27 mouse cellular contexts compared by ENCODE assay signal in the genomic region with DNA sequence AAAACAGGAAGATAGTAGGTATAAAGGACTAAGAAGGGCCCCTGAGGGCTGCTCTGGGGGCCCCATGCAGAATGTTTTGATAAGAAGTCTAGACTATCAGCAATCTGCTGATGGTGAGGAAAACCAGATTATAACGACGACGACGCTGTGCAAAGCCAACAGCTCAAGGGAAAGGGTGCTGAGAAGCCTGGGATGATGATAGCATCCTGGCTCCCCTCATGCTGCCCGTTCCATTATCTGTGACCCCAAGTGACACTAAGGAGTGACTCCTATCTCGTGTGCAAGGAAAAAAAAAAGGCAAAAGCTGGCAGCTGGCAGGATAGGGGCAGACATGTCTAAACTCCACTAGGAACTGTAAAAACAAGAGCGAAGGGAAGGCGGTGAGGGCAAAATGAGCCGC.
DNase-seq lines count a peak whose midpoint lies in the region; ATAC-seq and TF ChIP-seq lines count a peak whose summit lies in the region.
"Had no signal": no experiment of that assay in that cellular context is flagged by ENCODE, and none has a peak within 500 bp of the region (broad histone marks: within the 10 kb centered on the region; RNA-seq: fewer than 3 reads in every experiment).

No protein-coding gene starts in this region.

- peak overlapping the region; percentile 28 to 44; a peak in 2 of 4 replicates for H3K27ac ChIP-seq in heart, embryonic 14.5 days (replicated peaks in 1 of 2; ENCODE audit: control insufficient read depth in 1 of 2, insufficient read depth in 1 of 2, low read depth in 2 of 2, low read length in 2 of 2)
- H3K27ac ChIP-seq in heart, adult 2 months = no peak overlapping the region
- H3K27ac ChIP-seq in liver, embryonic 13.5 days = no peak overlapping the region
- no peak overlapping the region for H3K27ac ChIP-seq in liver, postnatal 0 days (ENCODE audit: low read depth)
- H3K27ac ChIP-seq in intestine, embryonic 16.5 days (ENCODE audit: low read length) = no peak overlapping the region
- H3K27ac ChIP-seq: embryonic facial prominence, embryonic 15.5 days; forebrain, embryonic 13.5 days; hindbrain, embryonic 12.5 days; kidney, embryonic 15.5 days; liver, embryonic 15.5 days; lung, embryonic 15.5 days; neural tube, embryonic 12.5 days had no signal

- 5% methylated on average over 9 of the region's 9 CpGs for WGBS in heart, embryonic 14.5 days
- 22% methylated on average over 9 of the region's 9 CpGs for WGBS in heart, adult 2 months
- 40% methylated on average over 9 of the region's 9 CpGs for WGBS in liver, embryonic 13.5 days (ENCODE audit: insufficient replicate concordance)
- 56% methylated on average over 9 of the region's 9 CpGs for WGBS in liver, postnatal 0 days (ENCODE audit: insufficient replicate concordance)
- 39% methylated on average over 9 of the region's 9 CpGs for WGBS in intestine, embryonic 16.5 days

- TF ChIP-seq POLR2A in heart, adult 2 months (IDR thresholded peaks at IDR 0.05; ENCODE audit: insufficient read depth, low read depth, low read length) = no peak

- peaks cover 11% of the 10 kb centered on the region in 2 experiments for H3K4me1 ChIP-seq in heart, embryonic 14.5 days (ENCODE audit: control insufficient read depth in 2 of 2, insufficient read depth in 2 of 2, low read length in 2 of 2)
- no peaks in the 10 kb centered on the region for H3K4me1 ChIP-seq in heart, adult 2 months (ENCODE audit: control insufficient read depth, insufficient read depth, low read length)
- H3K4me1 ChIP-seq in liver, embryonic 13.5 days (replicated peaks) = peaks cover 11% of the 10 kb centered on the region; the same call in 1 of the 2 replicates
- H3K4me1 ChIP-seq in liver, postnatal 0 days (ENCODE audit: insufficient read depth) = no peaks in the 10 kb centered on the region
- peaks cover 7% of the 10 kb centered on the region; the same call in 1 of the 2 replicates for H3K4me1 ChIP-seq in intestine, embryonic 16.5 days (ENCODE audit: control insufficient read depth, insufficient read depth, low read length)
- H3K4me1 ChIP-seq: embryonic facial prominence, embryonic 15.5 days; forebrain, embryonic 13.5 days; hindbrain, embryonic 12.5 days; kidney, embryonic 15.5 days; liver, embryonic 15.5 days; lung, embryonic 15.5 days; neural tube, embryonic 12.5 days had no signal

- ATAC-seq in heart, embryonic 14.5 days (ENCODE audit: insufficient number of reproducible peaks, insufficient read depth, low FRiP score, low read depth) = no peak
- ATAC-seq in liver, embryonic 13.5 days (ENCODE audit: low read depth) = peak; percentile 26; the same call in 1 of the 2 replicates
- ATAC-seq in liver, postnatal 0 days = no peak
- peak; percentile 56; the same call in 1 of the 2 replicates for ATAC-seq in intestine, embryonic 16.5 days
- ATAC-seq: forebrain, embryonic 13.5 days had no signal

- peak overlapping the region; percentile 36 for H3K4me2 ChIP-seq in heart, embryonic 14.5 days (ENCODE audit: low read length)
- no peak overlapping the region for H3K4me2 ChIP-seq in liver, embryonic 13.5 days
- H3K4me2 ChIP-seq in liver, postnatal 0 days (ENCODE audit: low read depth, low read length) = no peak overlapping the region
- H3K4me2 ChIP-seq in intestine, embryonic 16.5 days (ENCODE audit: low read depth, low read length) = no peak overlapping the region
- H3K4me2 ChIP-seq: embryonic facial prominence, embryonic 15.5 days; forebrain, embryonic 13.5 days; hindbrain, embryonic 12.5 days; kidney, embryonic 15.5 days; liver, embryonic 15.5 days; lung, embryonic 15.5 days; neural tube, embryonic 12.5 days had no signal

- H3K4me3 ChIP-seq in heart, embryonic 14.5 days (ENCODE audit: control insufficient read depth in 1 of 2, insufficient read depth in 1 of 2, low read depth in 1 of 2, low read length in 2 of 2) = no peak overlapping the region
- H3K4me3 ChIP-seq in heart, adult 2 months = no peak overlapping the region
- H3K4me3 ChIP-seq in liver, embryonic 13.5 days (replicated peaks) = no peak overlapping the region
- H3K4me3 ChIP-seq in liver, postnatal 0 days (ENCODE audit: low read depth, low read length) = no peak overlapping the region
- H3K4me3 ChIP-seq in intestine, embryonic 16.5 days (ENCODE audit: low read length) = no peak overlapping the region
- H3K4me3 ChIP-seq: embryonic facial prominence, embryonic 15.5 days; forebrain, embryonic 13.5 days; hindbrain, embryonic 12.5 days; kidney, embryonic 15.5 days; liver, embryonic 15.5 days; lung, embryonic 15.5 days; midbrain, embryonic 10.5 days; myocyte; neural tube, embryonic 12.5 days had no signal

- H3K79me2 ChIP-seq in heart, adult 2 months (replicated peaks; ENCODE audit: control insufficient read depth, insufficient read depth, low read length) = no peaks in the 10 kb centered on the region

- H3K9ac ChIP-seq in heart, embryonic 14.5 days (ENCODE audit: low read length) = no peak overlapping the region
- no peak overlapping the region for H3K9ac ChIP-seq in heart, adult 2 months (ENCODE audit: low read depth, low read length)
- H3K9ac ChIP-seq in liver, embryonic 13.5 days = no peak overlapping the region
- H3K9ac ChIP-seq in liver, postnatal 0 days (replicated peaks) = no peak overlapping the region
- no peak overlapping the region for H3K9ac ChIP-seq in intestine, embryonic 16.5 days (ENCODE audit: low read depth, low read length)
- H3K9ac ChIP-seq: embryonic facial prominence, embryonic 15.5 days; forebrain, embryonic 13.5 days; hindbrain, embryonic 12.5 days; kidney, embryonic 15.5 days; liver, embryonic 15.5 days; lung, embryonic 15.5 days; neural tube, embryonic 12.5 days had no signal

- no peak for TF ChIP-seq EP300 in heart, adult 2 months (IDR thresholded peaks at IDR 0.05; ENCODE audit: insufficient read depth, low read depth, low read length)
- no peak for TF ChIP-seq EP300 in liver, postnatal 0 days (IDR thresholded peaks at IDR 0.05; ENCODE audit: low read depth)

- no peaks in the 10 kb centered on the region for H3K27me3 ChIP-seq in heart, embryonic 14.5 days (ENCODE audit: control insufficient read depth, insufficient read depth, low read length)
- no peaks in the 10 kb centered on the region for H3K27me3 ChIP-seq in heart, adult 2 months (ENCODE audit: control insufficient read depth, insufficient read depth, low read length)
- H3K27me3 ChIP-seq in liver, embryonic 13.5 days = no peaks in the 10 kb centered on the region
- H3K27me3 ChIP-seq in liver, postnatal 0 days (ENCODE audit: insufficient read depth, low read length) = no peaks in the 10 kb centered on the region
- H3K27me3 ChIP-seq in intestine, embryonic 16.5 days (replicated peaks; ENCODE audit: control insufficient read depth, insufficient read depth, low read length) = no peaks in the 10 kb centered on the region
- H3K27me3 ChIP-seq: embryonic facial prominence, embryonic 15.5 days; forebrain, embryonic 13.5 days; hindbrain, embryonic 12.5 days; kidney, embryonic 15.5 days; liver, embryonic 15.5 days; lung, embryonic 15.5 days; neural tube, embryonic 12.5 days had no signal

- intact Hi-C loops in heart, adult 2 months (cut with DNase I) = no loop called here

- H3K9me3 ChIP-seq in heart, embryonic 14.5 days (ENCODE audit: control insufficient read depth, low read length) = no peaks in the 10 kb centered on the region
- no peaks in the 10 kb centered on the region for H3K9me3 ChIP-seq in liver, embryonic 13.5 days (replicated peaks)
- H3K9me3 ChIP-seq in liver, postnatal 0 days (ENCODE audit: low read length) = no peaks in the 10 kb centered on the region
- no peaks in the 10 kb centered on the region for H3K9me3 ChIP-seq in intestine, embryonic 16.5 days (ENCODE audit: control insufficient read depth, low read length)
- H3K9me3 ChIP-seq: embryonic facial prominence, embryonic 15.5 days; forebrain, embryonic 13.5 days; hindbrain, embryonic 12.5 days; kidney, embryonic 15.5 days; liver, embryonic 15.5 days; lung, embryonic 15.5 days; midbrain, embryonic 10.5 days; neural tube, embryonic 12.5 days had no signal

- no peaks in the 10 kb centered on the region for H3K36me3 ChIP-seq in heart, embryonic 14.5 days (ENCODE audit: control insufficient read depth, insufficient read depth, low read length)
- no peaks in the 10 kb centered on the region for H3K36me3 ChIP-seq in heart, adult 2 months (ENCODE audit: control insufficient read depth, insufficient read depth, low read length)
- no peaks in the 10 kb centered on the region for H3K36me3 ChIP-seq in liver, embryonic 13.5 days
- no peaks in the 10 kb centered on the region for H3K36me3 ChIP-seq in liver, postnatal 0 days (replicated peaks; ENCODE audit: insufficient read depth, low read length)
- no peaks in the 10 kb centered on the region for H3K36me3 ChIP-seq in intestine, embryonic 16.5 days (ENCODE audit: control insufficient read depth, insufficient read depth, low read length)
- H3K36me3 ChIP-seq: embryonic facial prominence, embryonic 15.5 days; G1E; hindbrain, embryonic 12.5 days; kidney, embryonic 15.5 days; liver, embryonic 15.5 days; lung, embryonic 15.5 days; midbrain, embryonic 10.5 days; neural tube, embryonic 12.5 days had no signal

- peak; percentile 83 for DNase-seq in heart, adult 11 months
- DNase-seq in heart, adult 18-20 months = no peak
- no peak for DNase-seq in heart, adult 2 months
- no peak for DNase-seq in liver, embryonic 13.5 days
- no peak for DNase-seq in liver, postnatal 0 days
- DNase-seq: adrenal gland, adult 8-10 months; cerebellum, adult 2 months; cerebellum, postnatal 14 days; gastrocnemius, postnatal 14 days; kidney, adult 18-20 months; kidney, postnatal 25 days; liver; right cerebral cortex, adult 18-20 months; spleen, adult 18-20 months; thymus, postnatal 14 days had no signal

- TF ChIP-seq CTCF in heart, adult 2 months (IDR thresholded peaks at IDR 0.05) = no peak
- no peak for TF ChIP-seq CTCF in liver, postnatal 0 days (IDR thresholded peaks at IDR 0.05; ENCODE audit: low read depth)

Comparison
In these comparisons a context has a peak if more than half of its experiments do, and no peak if none do; other contexts are left out.
1. ATAC-seq: peak in liver, embryonic 13.5 days (single experiment) and intestine, embryonic 16.5 days (single experiment); none in heart, embryonic 14.5 days (single experiment) and liver, postnatal 0 days (single experiment).
2. H3K27ac ChIP-seq: peak in heart, embryonic 14.5 days (2 of 2); none in heart, adult 2 months (single experiment), liver, embryonic 13.5 days (single experiment), liver, postnatal 0 days (single experiment) and intestine, embryonic 16.5 days (single experiment).